Mouse (Mus musculus): ENCODE measurements around the gene Efnb3.

DNA sequence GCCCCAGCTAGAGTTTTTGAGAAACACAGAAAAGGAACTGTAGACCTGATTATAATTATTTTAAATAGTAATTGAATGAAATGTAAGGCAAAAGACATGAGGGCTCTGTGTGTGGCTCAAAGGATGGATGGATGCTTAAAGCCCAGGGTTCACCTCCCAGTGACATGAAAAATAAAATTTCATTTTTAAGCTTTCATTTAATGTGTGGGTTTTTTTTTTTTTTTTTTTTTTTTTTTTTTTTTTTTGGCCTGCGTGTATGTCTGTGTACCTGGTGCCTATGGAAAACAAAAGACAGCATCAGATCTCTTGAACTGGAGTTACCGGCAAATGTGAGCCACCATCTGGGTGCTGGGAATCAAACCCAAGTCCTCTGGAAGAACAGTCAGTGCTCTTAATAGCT, 19.3 kb downstream of the Efnb3 start:
- TF ChIP-seq CTCF (IDR thresholded peaks at IDR 0.05; ENCODE audit: low read depth, low read length) (no peak), GATA1 (IDR thresholded peaks at IDR 0.05; ENCODE audit: borderline replicate concordance, low read length) (no peak)
